Mouse (Mus musculus) heart, postnatal 14 days (tissue): Measurements from ENCODE around the gene Gpx1. TPM values are rescaled to one million over a fixed set of nuclear protein-coding genes. Genes with fewer than 3 reads are reported as not detected.

Experiments
- DNase-seq, 2 experiments: peaks; one replicate each; pipeline ENCODE4 v3.0.0; 2021 to 2022
- intact Hi-C: fragments of 180-260 bp; cut with DNase I; formaldehyde crosslinking; loops from one replicate; pipeline ENCODE4 v1.15.1; 2025
- total RNA-seq, 2 experiments: library from RNA; stranded (reverse); gene quantifications; 2 replicates each; pipeline ENCODE4 v1.2.3; 2021

Gpx1 gene
- total RNA-seq, 2 experiments from 2014 or later, result 156 to 161 TPM

DNA sequence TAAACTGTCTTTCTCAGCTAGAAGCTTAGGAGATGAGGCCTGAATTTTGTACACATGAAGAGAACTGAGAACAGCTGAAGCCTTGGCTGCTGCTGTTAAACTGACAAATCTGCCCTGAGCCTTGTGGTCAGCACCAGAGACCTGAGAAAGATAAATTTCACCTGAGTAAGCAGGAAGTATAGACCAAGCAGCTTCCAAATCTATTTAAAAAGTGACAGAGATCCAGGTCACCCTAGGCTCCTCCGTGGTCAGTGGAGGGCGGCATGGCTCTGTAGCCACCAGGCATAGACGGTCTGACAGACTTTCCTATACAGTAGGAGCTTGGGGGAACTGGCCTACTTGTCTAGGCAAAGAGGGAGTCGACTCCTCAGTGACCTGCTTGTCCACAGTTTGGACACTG, 48.1 kb downstream of the Gpx1 start:
- DNase-seq, result no peak
- intact Hi-C loops, result no loop called here

GRCm38 (mm10) chr9:108388601-108389000, 49.9 kb downstream of the Gpx1 start:
- no peak for DNase-seq
- intact Hi-C loops, result no loop called here

DNA sequence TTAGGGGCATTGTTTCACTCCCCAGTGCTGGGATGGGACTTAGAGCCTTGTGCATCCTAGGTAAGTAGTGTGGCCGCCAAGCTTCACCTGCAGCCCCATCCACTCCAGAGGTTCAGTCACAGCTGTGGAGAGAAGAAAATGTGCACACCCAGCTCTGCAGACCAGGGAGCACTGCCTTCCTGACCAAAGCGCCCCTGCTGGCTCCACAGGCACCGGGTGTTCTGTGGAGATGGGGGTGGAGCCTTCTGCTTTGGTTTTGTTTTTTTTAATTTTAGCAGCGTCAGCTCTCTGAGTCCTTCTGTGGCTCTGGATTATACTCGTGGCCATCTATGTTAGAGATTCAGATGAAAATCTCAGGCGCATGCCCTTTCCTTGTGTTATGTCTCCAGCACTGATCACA, 50.5 kb downstream of the Gpx1 start:
- intact Hi-C loops, result no loop called here
- no peak for DNase-seq

Other genes starting within 250 kb of the Gpx1 start
- 10 to 100 TPM; 36.4 to 41.8 TPM for gene Apeh, start 244.3 kb upstream of the Gpx1 start, total RNA-seq
- under 1 TPM; 0.05 to 0.07 TPM for gene Bsn, start 148.5 kb upstream of the Gpx1 start, total RNA-seq
- 100 to 1,000 TPM; 362 to 379 TPM for gene Dag1, start 74.9 kb upstream of the Gpx1 start, total RNA-seq
- gene Nicn1, start 48.5 kb upstream of the Gpx1 start, total RNA-seq, result 10 to 100 TPM; 18.4 to 19.8 TPM
- gene Amt, start 42.0 kb upstream of the Gpx1 start, total RNA-seq, result 1 to 10 TPM; 5.4 to 7.0 TPM
- 100 to 1,000 TPM; 250 to 262 TPM for gene Rhoa, start 32.8 kb upstream of the Gpx1 start, total RNA-seq
- gene Tcta, start 32.7 kb upstream of the Gpx1 start, total RNA-seq, result 10 to 100 TPM; 25.4 to 25.5 TPM
- 10 to 100 TPM; 76.5 to 83.6 TPM for gene Usp4, start 8.9 kb downstream of the Gpx1 start, total RNA-seq
- gene 1700102P08Rik, start 53.9 kb downstream of the Gpx1 start, total RNA-seq, result under 1 TPM; 0.67 to 0.90 TPM
- gene Ccdc36, start 89.6 kb downstream of the Gpx1 start, total RNA-seq, result not detected
- not detected for gene BC048562, start 97.6 kb downstream of the Gpx1 start, total RNA-seq
- gene Ccdc71, start 121.6 kb downstream of the Gpx1 start, total RNA-seq, result 10 to 100 TPM; 23.6 to 29.4 TPM
- 10 to 100 TPM; 15.0 to 15.2 TPM for gene Klhdc8b, start 122.7 kb downstream of the Gpx1 start, total RNA-seq
- 100 to 1,000 TPM; 355 to 379 TPM for gene Lamb2, start 140.8 kb downstream of the Gpx1 start, total RNA-seq
- 100 to 1,000 TPM; 101 to 108 TPM for gene Usp19, start 151.7 kb downstream of the Gpx1 start, total RNA-seq
- 10 to 100 TPM; 75.9 to 81.0 TPM for gene Qars, start 168.8 kb downstream of the Gpx1 start, total RNA-seq
- 10 to 100 TPM; 68.4 to 70.1 TPM for gene Qrich1, start 177.9 kb downstream of the Gpx1 start, total RNA-seq
- gene Impdh2, start 221.4 kb downstream of the Gpx1 start, total RNA-seq, result 10 to 100 TPM; 47.0 to 54.5 TPM
- gene Ndufaf3, start 228.5 kb downstream of the Gpx1 start, total RNA-seq, result 10 to 100 TPM; 53.1 to 59.8 TPM
- gene Dalrd3, start 231.0 kb downstream of the Gpx1 start, total RNA-seq, result 10 to 100 TPM; 18.7 to 21.4 TPM
- gene Wdr6, start 239.8 kb downstream of the Gpx1 start, total RNA-seq, result 10 to 100 TPM; 21.2 to 23.9 TPM